Mouse (Mus musculus) frontal cortex, postnatal 14 days (tissue): ENCODE results near the gene Agbl1.
"Not testable (repeated sequence)": the region's sequence is repeated elsewhere in the genome, so short reads cannot be mapped to it uniquely, and the experiment has no call there.

Source experiments
- DNase-seq, 2 experiments: peaks; one replicate each; pipeline ENCODE4 v3.0.0; 2022; ENCODE audit warnings: low spot score in 2 of 2

Agbl1 gene

GRCm38 (mm10) chr7:76229311-76229937 is at the start of gene Agbl1:
Agbl1 (plus strand) TSS chr7:76229887.
- DNase-seq: no peak

GRCm38 (mm10) chr7:76185005-76185658 is 44.6 kb upstream of the Agbl1 start:
- DNase-seq: peak; percentile 23 to 32

GRCm38 (mm10) chr7:76185681-76186121 is 44.0 kb upstream of the Agbl1 start:
- DNase-seq: no peak

GRCm38 (mm10) chr7:76218546-76218945 is 11.1 kb upstream of the Agbl1 start:
- DNase-seq: no peak

GRCm38 (mm10) chr7:76219797-76220469 is 9.8 kb upstream of the Agbl1 start:
- no peak for DNase-seq

GRCm38 (mm10) chr7:76222691-76223090 is 7.0 kb upstream of the Agbl1 start:
- DNase-seq: no peak

- DNase-seq: no peak
These were observed 806 bp upstream of the Agbl1 start for GRCm38 (mm10) chr7:76228881-76229280.

- no peak for DNase-seq
These were observed 4.6 kb downstream of the Agbl1 start for GRCm38 (mm10) chr7:76234321-76234720.

GRCm38 (mm10) chr7:76237497-76237896 is 7.8 kb downstream of the Agbl1 start:
- DNase-seq: no peak

- not testable (repeated sequence) for DNase-seq
These were observed 15.2 kb downstream of the Agbl1 start for GRCm38 (mm10) chr7:76244839-76245238.

GRCm38 (mm10) chr7:76275061-76275460 is 45.4 kb downstream of the Agbl1 start:
- DNase-seq: no peak

GRCm38 (mm10) chr7:76282831-76283230 is 53.1 kb downstream of the Agbl1 start:
- DNase-seq: no peak

GRCm38 (mm10) chr7:76287531-76287930 is 57.8 kb downstream of the Agbl1 start:
- peak in 1 of 2 experiments; percentile 8 for DNase-seq

GRCm38 (mm10) chr7:76321866-76322553 is 92.3 kb downstream of the Agbl1 start:
- DNase-seq: no peak

GRCm38 (mm10) chr7:76326091-76326490 is 96.4 kb downstream of the Agbl1 start:
- DNase-seq: no peak

- no peak for DNase-seq
These were observed 109.6 kb downstream of the Agbl1 start for GRCm38 (mm10) chr7:76339308-76339707.

GRCm38 (mm10) chr7:76341601-76342000 is 111.9 kb downstream of the Agbl1 start:
- DNase-seq: no peak

- no peak for DNase-seq
These were observed 123.8 kb downstream of the Agbl1 start for GRCm38 (mm10) chr7:76353469-76353868.

GRCm38 (mm10) chr7:76354510-76354909 is 124.8 kb downstream of the Agbl1 start:
- no peak for DNase-seq

GRCm38 (mm10) chr7:76371269-76371668 is 141.6 kb downstream of the Agbl1 start:
- no peak for DNase-seq

- DNase-seq: no peak
These were observed 149.8 kb downstream of the Agbl1 start for GRCm38 (mm10) chr7:76379493-76379892.

GRCm38 (mm10) chr7:76381986-76382385 is 152.3 kb downstream of the Agbl1 start:
- no peak for DNase-seq
